Mouse (Mus musculus): ENCODE data around the gene Mfsd4a. TPM values are rescaled to one million over a fixed set of nuclear protein-coding genes. Genes with fewer than 3 reads are reported as not detected.

Gene Mfsd4a
- total RNA-seq (2023), result 0.23 TPM

DNA sequence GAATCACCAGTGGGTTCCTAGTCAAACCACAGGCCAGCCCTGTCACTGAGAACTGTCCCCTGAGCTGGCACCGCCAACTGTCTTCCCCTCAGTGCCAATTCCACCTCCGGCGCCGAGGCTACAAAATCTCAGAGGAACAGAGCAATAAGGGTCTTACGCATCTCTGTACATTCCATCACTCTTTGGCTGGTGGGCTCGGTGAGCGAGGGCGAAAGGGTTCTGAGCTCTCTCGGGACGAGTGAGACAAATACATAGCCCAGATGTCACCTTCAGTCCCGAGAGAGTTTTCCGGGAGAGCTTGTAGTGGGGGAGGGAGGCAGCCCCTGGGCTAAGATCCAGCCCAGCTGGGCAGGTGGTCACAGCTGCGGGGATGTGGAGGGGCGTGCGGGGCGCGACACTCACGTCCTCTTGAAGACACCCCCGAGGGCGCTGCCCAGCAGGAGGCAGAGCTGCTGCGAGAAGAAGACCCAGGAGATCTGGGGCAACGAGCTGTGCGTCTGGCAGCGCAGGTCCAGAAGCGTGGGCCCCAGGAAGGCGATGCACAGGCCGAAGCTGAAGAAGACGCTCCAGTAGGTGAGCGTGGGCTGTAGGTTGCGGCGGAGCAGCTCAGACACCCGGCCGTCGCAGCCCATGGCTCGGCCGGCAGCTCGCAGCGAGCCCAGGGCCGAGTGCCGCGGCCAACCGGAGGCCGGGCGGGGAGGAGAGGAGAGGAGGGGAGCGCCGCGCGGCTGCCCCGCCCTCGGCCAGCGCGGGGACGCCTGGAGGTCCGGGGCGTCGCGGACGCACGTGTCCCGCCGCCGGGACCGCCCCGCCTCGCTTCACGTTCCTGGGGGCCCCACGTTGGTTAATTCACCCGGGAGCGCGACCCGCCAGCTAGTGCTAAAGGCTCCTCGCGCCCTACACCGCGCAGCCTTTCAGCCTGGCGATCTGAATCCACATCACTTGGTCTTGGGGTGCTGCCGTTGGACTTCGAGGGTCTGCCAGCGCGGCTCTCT, at the start of gene Mfsd4a:
TSS of gene Mfsd4a (minus strand) at position 802 of the 995 bp plus-strand sequence.

DNA sequence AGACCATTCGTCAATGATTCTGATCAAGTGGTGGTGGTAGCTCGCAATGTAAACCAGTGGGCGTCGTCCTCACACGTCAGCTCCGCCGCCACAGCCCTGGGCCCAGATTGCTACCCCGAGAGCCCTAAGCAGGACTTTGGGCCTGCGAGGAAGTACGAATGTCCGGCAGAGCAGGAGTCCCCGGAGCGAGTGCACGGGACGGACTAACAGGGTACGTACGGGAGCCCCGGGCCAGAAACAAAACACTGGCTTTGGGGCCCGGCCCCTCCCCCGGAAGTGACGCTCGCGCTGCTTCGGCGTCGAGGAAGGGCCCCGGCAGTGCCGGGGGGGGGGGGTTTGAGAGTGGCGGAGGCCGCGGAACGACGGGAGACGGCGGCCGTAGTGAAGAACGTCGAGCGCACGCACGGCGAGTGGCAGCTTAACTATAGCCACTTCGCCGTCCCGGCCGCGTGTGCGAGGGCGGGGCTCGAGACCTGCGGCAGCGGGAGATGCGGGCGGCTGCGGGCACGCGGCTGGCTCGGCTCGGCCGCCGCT, 60.5 kb downstream of the Mfsd4a start, which contains the start of gene Elk4:
TSS of gene Elk4 (plus strand) at position 326 of the 534 bp plus-strand sequence.

Other genes with a start within 250 kb of the Mfsd4a start
- 26.5 TPM for gene Slc41a1, start 240.6 kb downstream of the Mfsd4a start, total RNA-seq (2023)
- gene Rab29, start 200.8 kb downstream of the Mfsd4a start, total RNA-seq (2023), result 10.2 TPM
- gene Nucks1, start 157.5 kb downstream of the Mfsd4a start, total RNA-seq (2023), result 92.1 TPM
- gene Slc45a3, start 105.1 kb downstream of the Mfsd4a start, total RNA-seq (2023), result 1.1 TPM
- 342 TPM for gene Elk4, start 60.5 kb downstream of the Mfsd4a start, total RNA-seq (2023)
- gene Cdk18, start 71.6 kb upstream of the Mfsd4a start, total RNA-seq (2023), result not detected
- not detected for gene Lemd1, start 123.4 kb upstream of the Mfsd4a start, total RNA-seq (2023)
- not detected for gene AC124108.1, start 123.4 kb upstream of the Mfsd4a start, total RNA-seq (2023)
- not detected for gene Gm10188, start 161.7 kb upstream of the Mfsd4a start, total RNA-seq (2023)
- not detected for gene Klhdc8a, start 230.6 kb upstream of the Mfsd4a start, total RNA-seq (2023)
- 18.3 TPM for gene Nuak2, start 248.1 kb upstream of the Mfsd4a start, total RNA-seq (2023)